Mouse (Mus musculus) gonadal fat pad, adult 2 months (tissue): ENCODE data around the gene Fmn2. TPM values are rescaled to one million over a fixed set of nuclear protein-coding genes. Genes with fewer than 3 reads are reported as not detected.

Experiments
- DNase-seq: peaks from one replicate; pipeline ENCODE4 v3.0.0-alpha.2; 2012; ENCODE audit warnings: low read depth
- polyA plus RNA-seq: library from polyadenylated mRNA; depleted of rRNA; stranded (reverse); fragments of >200 nt; gene quantifications from 2 replicates; pipeline ENCODE4 v1.2.3, GENCODE M21; 2012; rRNA removed

Gene Fmn2
- polyA plus RNA-seq, result 0.08 and 0.11 TPM in 2 replicates

DNA sequence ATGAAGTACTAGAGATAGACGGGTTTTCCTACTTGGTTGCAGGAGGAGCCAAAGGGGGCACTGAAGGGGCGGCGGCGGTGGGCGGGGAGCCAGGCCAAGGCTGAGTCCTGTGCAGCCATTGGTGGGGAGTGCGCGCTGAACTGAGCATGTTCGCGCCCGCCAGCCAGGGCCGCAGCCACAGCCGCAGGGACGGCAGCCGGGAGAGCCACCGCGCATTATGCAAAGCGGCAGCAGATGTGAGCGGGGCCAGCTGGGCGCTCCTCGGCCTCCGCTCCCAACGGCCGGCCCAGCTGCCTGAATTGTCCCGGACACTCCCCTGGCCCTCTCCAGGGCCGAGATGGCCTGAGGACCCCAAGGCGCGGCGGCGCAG lies at the start of gene Fmn2:
Gene Fmn2, plus strand, starts transcription at position 165 of the 370 bp plus-strand sequence.
- no peak for DNase-seq

DNA sequence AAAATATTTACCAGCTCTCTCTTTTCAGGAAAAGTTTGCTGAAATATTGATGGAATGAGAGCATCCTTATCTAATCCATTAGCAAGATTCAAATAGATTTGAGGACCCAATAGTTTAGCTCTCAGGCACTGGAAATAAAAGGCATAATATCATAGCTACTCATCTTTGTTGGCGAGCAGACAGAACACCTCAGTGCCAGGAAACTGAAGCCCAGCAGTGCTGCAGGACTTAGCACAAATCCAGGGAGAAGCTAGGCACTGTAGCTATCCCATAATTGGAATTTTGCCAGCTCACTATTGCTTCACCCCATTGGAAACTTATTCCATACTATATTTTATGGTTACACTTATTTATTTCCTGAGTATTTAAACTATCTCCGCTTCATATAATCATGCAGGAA lies 46.5 kb upstream of the Fmn2 start:
- no peak for DNase-seq

DNA sequence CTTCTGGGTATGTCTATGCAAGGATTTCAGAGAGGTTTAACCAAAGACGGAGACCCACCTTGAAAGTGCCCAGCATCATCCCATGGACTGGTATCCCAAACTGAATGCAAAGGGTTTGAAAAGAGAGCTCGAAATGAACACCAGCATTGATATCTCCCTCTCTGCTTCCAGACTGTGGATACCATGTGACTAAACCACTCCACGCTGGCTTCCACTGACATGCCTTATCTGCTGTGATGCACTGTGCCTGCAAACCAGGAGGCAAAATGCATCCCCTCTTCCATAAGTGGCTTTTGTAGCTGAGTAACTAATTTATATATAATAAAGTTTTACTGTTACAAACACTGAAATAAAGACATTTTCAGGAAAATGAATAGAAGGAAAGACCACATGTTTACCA lies 36.2 kb upstream of the Fmn2 start:
- no peak for DNase-seq

DNA sequence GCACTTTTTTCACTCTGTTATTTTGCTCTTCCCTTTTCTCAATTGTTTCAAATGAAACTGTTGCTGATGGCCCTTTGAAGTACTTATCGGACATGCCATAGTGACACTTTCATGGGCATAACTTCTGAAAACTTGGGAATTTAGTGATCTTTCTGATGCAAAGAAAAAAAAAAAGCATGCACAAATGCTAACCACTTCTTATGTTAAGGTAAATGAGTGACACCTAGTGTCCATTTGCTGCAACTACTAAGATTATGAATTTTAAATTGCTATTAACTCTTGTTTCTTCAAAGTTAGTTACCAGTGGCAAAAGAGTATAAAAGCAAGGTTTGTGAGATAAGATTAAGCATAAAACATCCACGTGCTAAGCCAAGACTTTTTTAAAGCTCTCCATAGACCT lies 35.4 kb upstream of the Fmn2 start:
- DNase-seq, result no peak

DNA sequence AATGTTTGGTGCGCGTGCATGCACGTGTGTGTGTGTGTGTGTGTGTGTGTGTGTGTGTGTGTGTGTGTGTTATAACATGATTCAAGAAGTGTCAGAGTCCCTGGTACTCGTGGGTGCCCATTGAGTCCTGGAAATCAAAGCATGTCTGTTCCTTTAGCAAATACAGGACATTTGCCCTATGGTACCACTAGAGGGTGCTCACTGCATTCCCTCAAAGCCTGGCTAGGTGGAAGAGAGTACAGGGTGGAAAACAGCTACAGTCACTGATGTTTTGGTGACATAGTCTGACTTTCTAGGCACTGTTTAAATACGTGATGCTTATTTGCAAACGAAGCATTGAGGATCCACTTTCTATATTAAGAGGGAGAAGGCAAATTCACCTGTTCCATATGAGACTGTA lies 31.9 kb upstream of the Fmn2 start:
- no peak for DNase-seq

DNA sequence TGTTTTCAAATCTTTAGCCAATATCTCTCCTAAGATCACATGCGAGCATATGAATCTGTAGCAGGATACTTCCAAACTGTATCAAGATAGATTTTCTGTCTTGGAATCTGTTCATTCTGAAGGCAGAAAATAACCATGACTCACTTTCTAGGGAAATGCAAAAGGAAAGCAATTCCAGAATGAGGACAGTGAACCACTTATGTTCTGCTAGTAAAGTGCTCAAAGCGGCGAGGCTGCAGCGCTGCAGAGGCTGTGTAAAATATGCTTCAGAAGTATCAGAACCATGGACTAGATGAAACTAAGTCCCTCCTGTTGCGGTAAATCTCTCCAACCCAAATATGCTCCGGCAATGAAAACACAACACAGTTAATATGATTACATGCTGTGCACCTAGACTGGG lies 19.1 kb upstream of the Fmn2 start:
- DNase-seq, result no peak

DNA sequence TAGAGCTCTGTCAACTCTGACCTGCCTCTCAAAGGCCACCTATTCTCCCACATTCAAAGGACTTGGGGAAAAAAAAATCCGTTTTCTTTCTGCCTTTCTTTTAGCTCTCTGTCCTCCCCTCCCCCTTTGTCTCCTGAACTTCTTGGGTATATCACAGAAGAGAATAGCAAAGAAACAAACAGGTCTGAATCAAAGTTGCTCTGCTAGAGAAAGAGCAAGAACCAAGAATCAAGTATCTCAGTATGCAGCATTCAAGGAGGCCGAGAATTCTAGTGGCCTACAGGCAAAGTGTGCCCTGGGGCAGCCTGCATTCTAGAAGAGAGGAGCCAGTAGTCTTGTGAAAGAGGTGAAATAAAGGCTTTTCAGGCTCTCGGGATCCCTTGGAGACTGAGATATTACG lies 1.6 kb upstream of the Fmn2 start:
- no peak for DNase-seq

DNA sequence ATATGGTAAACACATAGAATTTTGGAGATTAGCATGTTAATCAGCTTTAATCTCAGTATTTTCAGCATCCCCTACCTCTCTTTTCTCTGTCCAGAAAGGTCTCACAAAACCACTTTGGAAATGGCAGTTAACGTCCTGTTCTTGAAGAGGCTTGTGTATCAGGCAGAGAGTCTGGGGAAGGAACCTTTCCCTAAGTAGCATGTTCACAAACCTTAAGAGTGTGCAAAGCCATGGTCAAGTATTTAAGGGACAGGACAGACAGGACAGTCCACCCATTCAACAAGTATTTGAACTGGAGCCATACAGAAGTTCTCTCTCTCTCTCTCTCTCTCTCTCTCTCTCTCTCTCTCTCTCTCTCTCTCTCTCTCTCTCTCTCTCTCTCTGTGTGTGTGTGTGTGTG lies 614 bp upstream of the Fmn2 start:
- DNase-seq, result no peak

DNA sequence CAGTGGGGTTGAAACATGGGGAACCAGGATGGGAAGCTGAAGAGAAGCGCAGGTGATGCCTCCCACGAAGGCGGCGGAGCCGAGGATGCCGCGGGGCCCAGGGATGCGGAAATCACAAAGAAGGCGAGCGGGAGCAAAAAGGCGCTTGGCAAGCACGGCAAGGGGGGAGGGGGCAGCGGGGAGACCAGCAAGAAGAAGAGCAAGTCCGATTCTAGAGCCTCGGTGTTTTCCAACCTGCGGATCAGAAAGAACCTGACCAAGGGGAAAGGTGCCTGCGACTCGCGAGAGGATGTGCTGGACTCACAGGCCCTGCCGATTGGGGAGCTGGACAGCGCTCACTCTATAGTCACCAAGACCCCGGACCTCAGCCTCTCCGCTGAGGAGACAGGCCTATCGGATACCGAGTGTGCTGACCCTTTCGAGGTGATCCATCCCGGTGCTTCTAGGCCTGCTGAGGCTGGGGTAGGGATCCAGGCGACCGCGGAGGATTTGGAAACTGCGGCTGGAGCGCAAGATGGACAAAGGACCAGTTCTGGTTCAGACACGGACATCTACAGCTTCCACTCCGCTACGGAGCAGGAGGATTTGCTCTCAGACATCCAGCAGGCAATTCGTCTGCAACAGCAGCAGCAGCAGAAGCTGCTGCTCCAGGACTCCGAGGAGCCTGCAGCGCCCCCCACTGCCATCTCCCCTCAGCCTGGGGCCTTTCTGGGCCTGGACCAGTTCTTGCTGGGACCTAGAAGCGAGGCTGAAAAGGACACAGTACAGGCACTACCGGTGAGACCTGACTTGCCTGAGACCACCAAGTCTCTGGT lies 613 bp downstream of the Fmn2 start:
- no peak for DNase-seq

DNA sequence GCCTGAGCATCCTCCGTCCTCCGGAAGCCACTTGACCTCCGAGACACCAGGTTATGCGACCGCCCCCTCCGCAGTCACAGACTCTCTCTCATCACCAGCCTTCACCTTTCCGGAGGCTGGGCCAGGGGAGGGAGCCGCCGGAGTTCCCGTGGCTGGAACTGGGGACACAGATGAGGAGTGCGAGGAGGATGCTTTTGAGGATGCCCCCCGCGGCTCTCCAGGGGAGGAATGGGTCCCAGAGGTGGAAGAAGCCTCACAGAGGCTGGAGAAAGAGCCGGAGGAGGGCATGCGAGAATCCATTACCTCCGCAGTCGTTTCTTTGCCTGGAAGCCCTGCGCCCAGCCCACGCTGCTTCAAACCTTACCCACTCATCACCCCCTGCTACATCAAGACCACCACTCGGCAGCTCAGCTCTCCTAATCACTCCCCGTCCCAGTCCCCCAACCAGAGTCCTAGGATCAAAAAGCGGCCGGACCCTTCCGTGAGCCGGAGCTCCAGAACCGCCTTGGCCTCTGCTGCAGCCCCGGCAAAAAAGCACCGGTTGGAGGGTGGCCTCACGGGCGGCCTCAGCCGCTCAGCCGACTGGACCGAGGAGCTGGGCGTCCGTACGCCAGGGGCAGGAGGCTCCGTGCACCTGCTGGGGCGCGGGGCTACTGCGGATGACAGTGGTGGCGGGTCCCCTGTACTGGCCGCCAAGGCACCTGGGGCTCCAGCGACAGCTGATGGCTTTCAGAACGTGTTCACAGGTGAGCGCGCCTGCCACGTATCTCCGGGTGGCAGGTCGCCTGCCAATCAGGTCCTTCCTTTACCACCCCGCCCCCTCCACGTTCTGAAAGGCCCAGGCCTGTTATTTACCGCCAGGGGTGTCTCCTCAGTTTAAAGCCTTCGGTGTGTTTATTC lies 1.5 kb downstream of the Fmn2 start:
- no peak for DNase-seq

DNA sequence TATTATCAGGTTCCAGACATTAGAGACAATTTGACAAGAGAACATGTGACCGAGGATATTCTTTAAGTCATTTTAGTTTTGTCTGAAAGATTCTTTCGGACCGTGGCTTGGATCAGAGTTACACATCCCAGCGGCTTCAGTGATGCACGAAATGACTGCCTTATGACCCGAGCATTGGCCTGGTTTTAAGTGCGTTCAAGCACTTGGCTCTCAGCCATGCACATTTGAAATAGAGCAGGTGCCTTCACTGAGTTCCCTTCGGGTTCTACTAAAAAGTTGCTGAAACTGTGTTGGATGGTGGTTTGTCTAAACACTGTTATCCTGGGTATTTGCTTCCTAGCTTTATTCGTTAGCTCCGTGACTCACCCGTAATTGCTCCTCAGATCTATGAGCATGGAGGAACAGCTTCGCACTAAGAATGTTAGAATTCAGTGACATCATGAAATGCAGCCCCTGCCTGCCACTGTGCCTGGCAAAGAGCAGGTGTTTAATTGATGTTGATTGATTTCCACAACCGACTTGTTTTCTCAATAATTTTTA lies 7.0 kb downstream of the Fmn2 start:
- DNase-seq, result no peak

DNA sequence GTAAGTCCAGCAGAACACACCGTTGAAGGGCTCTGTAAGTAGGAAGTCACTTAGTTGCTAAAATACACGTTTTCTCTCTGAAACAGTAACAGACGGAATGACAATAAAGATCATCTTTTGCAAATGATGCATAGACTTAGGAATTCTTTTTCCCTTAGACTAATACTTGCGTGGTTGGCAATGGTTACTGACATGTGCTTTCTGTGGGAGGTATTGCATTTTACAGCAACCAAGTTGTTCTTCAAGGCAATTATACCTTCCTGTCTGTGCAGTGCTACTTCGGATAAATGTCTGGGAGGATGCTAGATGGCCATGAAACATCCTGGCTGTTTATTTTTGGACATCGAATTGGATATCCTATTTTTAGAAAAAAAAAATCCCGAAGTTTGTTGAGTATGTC lies 11.8 kb downstream of the Fmn2 start:
- no peak for DNase-seq

DNA sequence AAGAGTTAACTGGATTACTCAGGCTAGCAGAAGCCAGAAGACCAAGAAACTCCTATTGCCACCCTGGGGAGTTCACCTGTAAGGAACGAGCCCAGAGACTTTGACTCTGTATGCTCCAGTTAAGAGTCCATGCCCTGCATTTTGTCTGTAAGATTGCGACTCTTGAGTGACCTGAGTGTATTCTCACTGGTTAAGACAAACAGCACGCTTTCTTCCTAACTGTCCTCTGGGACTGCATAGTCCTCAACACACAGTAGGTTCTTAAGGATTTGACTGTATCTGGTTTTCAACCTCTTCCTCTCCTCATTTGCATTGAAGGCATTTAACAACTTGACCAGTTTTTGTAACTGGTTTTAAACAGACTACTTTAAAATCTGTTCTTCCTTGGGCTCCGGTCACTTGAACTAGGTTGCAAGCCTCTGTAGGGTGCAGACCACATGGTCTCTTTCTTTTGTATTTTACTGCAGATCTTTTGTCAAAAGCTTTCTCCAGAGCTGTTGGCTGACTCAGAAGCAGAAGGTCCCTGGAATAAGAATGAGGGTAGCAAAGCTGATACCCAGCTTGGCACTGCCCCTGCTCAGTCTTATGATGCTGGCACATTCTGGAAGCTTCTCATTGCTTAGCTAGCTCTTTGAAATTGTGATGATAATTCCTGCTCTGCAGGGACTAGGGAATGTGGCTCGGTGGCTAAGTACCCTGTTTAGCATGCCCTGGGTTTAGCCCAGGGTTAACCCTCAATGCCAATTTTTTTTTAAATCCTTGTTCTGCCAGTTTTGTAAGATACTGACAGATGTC lies 20.5 kb downstream of the Fmn2 start:
- no peak for DNase-seq

DNA sequence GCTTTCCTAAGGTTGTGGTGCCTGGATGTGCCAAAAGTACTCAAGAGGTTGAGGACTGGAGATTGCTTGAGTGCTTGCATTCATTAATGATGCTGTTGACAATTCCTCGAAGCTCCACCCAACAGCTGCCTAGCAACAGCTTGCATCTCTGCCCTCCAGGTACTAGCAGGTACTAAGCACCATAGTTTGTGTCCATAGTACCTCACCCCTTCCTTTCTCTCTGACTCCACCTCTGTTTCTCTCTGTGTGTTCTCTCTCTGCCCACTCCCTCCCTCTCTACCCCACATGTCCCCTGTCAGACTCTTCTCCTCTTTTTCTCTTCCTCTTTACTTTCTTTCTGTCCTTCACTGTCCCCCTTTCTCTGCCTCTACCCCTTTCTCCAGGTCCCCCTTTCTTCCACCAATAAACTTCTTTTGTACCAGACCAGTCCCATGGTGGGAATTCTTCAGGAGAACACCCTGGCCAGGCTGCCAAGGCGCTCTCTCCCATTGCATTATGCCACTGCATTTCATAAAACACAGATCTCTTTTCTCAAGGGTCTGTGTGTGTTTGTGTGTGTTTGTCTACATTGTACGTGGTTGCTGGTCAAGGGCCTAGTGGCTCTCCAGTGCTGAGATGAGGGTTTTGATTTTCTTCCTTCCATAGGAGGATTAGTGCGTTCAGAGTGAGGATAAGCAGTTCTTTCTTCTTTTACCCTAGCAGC lies 21.3 kb downstream of the Fmn2 start:
- DNase-seq, result no peak

DNA sequence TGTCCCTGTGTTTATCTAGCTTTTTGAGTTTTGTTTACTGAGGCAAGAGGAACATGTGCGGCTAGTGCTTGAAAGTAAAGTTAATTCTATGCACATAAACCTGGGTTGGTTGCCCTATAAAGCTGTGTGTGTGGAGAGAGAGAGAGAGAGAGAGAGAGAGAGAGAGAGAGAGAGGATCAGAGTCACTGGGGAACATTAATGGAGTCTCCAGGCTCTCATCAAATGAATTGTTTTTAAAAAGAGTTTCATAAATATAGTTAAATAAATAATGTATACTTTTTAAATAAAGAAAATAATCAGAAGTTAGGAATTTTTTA lies 21.8 kb downstream of the Fmn2 start:
- DNase-seq, result no peak

DNA sequence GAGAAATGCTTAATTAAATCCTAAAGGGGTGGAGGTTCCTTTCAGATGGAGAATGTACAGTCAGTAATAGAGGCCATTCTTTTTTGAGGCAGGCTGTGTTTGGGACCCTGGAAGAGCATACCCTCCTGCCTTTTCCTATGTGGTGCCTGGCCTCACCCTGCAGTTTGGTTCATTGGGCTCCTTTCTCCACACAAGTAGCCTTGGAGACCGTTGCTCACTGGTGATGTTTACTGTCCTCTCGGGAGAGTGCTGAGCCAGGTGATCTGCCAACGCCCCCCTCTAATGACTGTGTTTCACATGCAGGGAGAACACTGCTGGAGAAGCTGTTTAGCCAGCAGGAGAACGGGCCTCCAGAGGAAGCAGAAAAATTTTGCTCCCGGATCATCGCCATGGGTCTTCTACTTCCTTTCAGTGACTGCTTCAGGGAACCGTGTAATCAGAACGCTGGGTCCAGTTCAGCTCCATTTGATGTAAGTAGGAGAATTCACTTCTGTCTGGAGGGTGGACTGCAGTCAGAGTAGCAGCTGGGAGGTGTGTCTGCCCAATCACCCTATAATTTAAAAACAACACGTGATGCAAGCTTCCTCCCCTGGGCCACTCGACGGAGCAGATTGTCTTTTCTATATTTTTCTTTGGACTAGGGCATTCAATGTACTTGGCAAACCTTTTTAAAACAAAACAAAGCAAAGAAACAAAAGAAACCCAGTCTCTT lies 35.3 kb downstream of the Fmn2 start:
- no peak for DNase-seq

DNA sequence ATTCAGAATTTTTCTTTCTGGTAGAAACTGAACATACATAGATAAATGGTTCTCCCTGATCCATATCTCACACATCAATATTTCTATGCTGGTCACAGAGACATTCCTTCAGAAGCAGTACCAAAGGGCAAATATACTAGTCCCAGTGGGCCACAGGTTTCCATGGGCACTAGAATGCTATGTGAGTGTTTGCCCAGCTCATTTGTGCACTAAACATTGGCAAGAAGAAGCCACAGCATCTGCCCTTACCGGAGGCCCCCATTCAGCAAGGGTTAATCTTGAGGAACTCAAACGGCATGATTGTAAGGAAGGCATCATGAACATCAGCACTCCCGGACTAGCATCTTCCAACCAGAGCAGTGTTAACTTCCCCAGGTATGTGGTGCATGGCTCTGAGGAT lies 35.9 kb downstream of the Fmn2 start:
- no peak for DNase-seq

DNA sequence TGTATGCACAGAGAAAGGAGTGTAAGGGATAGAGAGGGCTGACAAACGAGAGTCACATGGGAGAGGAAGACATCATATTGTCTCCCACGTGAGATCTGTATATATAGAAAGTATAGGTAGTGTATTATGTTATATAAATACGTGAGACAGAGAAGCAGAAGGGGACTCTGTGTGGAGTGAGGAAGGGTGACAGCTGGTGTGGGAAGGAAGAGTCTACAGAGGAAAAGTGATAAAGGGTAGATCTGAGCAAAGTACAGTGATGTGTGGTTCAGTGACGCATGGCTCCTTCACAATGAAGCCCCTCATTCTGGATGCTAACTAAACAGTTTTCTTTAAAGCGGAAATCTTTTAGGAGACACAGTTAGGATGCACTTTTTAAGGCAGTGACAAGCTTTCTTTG lies 46.7 kb downstream of the Fmn2 start:
- no peak for DNase-seq

DNA sequence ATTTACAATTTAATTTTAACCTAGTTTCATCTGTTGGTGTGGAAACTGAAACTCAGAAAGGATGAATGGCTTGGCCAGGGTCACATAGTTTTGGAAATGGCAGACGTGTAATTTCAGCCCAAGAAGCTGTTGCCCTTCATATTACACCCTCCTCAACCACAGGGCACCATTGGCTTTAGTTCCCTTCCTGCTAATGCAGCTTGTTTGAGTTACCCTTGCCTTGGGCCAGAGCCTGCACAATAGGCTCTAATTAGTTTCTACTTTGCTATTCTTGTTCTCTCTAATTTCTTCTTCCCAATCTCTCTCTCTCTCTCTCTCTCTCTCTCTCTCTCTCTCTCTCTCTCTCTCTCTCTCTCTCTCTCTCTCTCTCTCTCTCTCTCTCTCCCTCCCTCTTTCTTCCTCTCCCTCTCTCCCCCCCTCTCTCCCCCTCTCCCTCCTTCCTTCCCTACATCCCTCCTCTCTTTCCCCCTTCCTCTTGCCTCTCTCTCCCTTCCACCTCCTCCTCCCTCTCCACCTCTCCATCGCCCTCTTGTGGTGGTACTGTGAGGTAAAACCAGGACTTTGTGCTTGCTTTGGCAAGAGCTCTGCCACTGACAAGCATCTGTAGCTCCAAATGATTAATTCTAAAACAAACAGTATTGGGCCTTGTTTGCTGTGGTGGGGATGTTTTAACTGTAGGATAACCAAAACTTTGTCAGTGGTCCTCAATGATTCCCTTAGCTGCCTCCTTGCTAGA lies 51.8 kb downstream of the Fmn2 start:
- no peak for DNase-seq

DNA sequence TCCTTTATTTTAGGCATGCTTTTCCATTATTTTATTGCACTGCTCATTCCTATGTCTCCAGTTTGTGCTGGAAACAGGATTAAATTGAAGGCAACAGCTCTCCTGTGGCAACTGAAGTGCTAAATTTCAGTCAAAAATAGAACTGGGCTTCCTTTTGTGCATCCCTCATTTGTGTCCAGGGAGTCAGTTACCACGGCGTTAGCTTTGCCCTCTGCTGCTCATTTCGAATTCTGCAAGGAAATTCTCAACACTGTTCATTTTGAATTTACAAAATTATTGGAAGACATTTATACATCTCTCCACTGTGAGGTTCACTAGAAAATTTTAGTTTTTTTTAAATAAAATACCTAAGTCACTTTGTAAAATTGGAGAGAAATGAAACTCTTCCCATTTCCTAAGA lies 53.8 kb downstream of the Fmn2 start:
- DNase-seq, result no peak
